Mouse (Mus musculus) MEL (cell line): ENCODE measurements around the gene Nt5dc3. TPM values are rescaled to one million over a fixed set of nuclear protein-coding genes. Genes with fewer than 3 reads are reported as not detected.

Experiments used
- DNase-seq: peaks from one replicate; pipeline ENCODE4 v3.0.0; 2011; ENCODE audit warnings: low read depth, low spot score
- H3K27ac ChIP-seq: 2 replicates; pipeline ENCODE4 v1.5.1; 2012; ENCODE audit warnings: low read depth, mild to moderate bottlenecking, control low read depth, low read length, moderate library complexity; ENCODE audit not compliant: control insufficient read depth
- H3K27me3 ChIP-seq, 2 experiments: fragments of 150-350 bp in 1 of 2; sonication (generic) in 1 of 2; 2 replicates each; pipeline ENCODE4 v1.6.1; 2012; ENCODE audit warnings: low read length in 2 of 2, mild to moderate bottlenecking in 2 of 2, improper control_type of control experiment in 1 of 2, moderate library complexity in 1 of 2; ENCODE audit not compliant: insufficient read depth in 2 of 2, control insufficient read depth in 1 of 2
- H3K36me3 ChIP-seq, 2 experiments: 2 replicates each; pipeline ENCODE4 v1.6.1; 2012 to 2014; ENCODE audit warnings: low read length in 2 of 2, improper control_type of control experiment in 1 of 2, inconsistent platforms in 1 of 2, mild to moderate bottlenecking in 1 of 2; ENCODE audit not compliant: insufficient read depth in 2 of 2, control insufficient read depth in 1 of 2
- H3K4me1 ChIP-seq, 2 experiments: fragments of 150-350 bp in 1 of 2; sonication (generic) in 1 of 2; 2 replicates each; pipeline ENCODE4 v1.6.1; 2012; ENCODE audit warnings: low read length in 2 of 2, improper control_type of control experiment in 1 of 2, mild to moderate bottlenecking in 1 of 2; ENCODE audit not compliant: insufficient read depth in 2 of 2, control insufficient read depth in 1 of 2
- H3K4me3 ChIP-seq, 2 experiments: fragments of 150-350 bp in 1 of 2; sonication (generic) in 1 of 2; 2 replicates each; pipeline ENCODE4 v1.5.1; 2012; ENCODE audit warnings: low read depth in 2 of 2, low read length in 2 of 2, mild to moderate bottlenecking in 2 of 2, moderate library complexity in 2 of 2, control low read depth in 1 of 2, improper control_type of control experiment in 1 of 2; ENCODE audit not compliant: control insufficient read depth in 1 of 2, insufficient read depth in 1 of 2
- H3K79me2 ChIP-seq: 2 replicates; pipeline ENCODE4 v1.6.1; 2012; ENCODE audit warnings: mild to moderate bottlenecking, low read length, moderate library complexity; ENCODE audit not compliant: control insufficient read depth, poor library complexity, insufficient read depth
- H3K9ac ChIP-seq: 2 replicates; pipeline ENCODE4 v1.6.1; 2012; ENCODE audit warnings: low read depth, mild to moderate bottlenecking, control low read depth, low read length, moderate library complexity; ENCODE audit not compliant: control insufficient read depth, poor library complexity, severe bottlenecking
- H3K9me3 ChIP-seq: fragments of 150-350 bp; sonication (generic); replicated peaks from 2 replicates; pipeline ENCODE4 v1.6.1; 2012; ENCODE audit warnings: mild to moderate bottlenecking, low read length, improper control_type of control experiment, moderate library complexity; ENCODE audit not compliant: insufficient read depth
- BHLHE40 ChIP-seq: IDR thresholded peaks from 2 replicates; pipeline ENCODE4 v1.6.1; 2012; ENCODE audit warnings: low read depth, mild to moderate bottlenecking, inconsistent platforms, low read length, improper control_type of control experiment, borderline replicate concordance
- CHD1 ChIP-seq: IDR thresholded peaks from 2 replicates; pipeline ENCODE4 v1.6.1; 2012; ENCODE audit warnings: low read depth, mild to moderate bottlenecking, inconsistent platforms, low read length, improper control_type of control experiment
- KAT2A ChIP-seq: conservative IDR thresholded peaks from 2 replicates; pipeline ENCODE4 v1.6.1; 2012; ENCODE audit warnings: low read depth, low read length, improper control_type of control experiment, inconsistent platforms
- MAFK ChIP-seq: IDR thresholded peaks from 2 replicates; pipeline ENCODE4 v1.6.1; 2011; ENCODE audit warnings: low read depth, mild to moderate bottlenecking, low read length, improper control_type of control experiment, borderline replicate concordance
- MAX ChIP-seq: IDR thresholded peaks from 2 replicates; pipeline ENCODE4 v1.6.1; 2011; ENCODE audit warnings: low read length, improper control_type of control experiment
- NRF1 ChIP-seq: IDR thresholded peaks from 2 replicates; pipeline ENCODE4 v1.6.1; 2014; ENCODE audit warnings: low read depth, mild to moderate bottlenecking, inconsistent platforms, low read length, improper control_type of control experiment, moderate library complexity; ENCODE audit not compliant: poor library complexity, insufficient read depth, severe bottlenecking
- POLR2AphosphoS5 ChIP-seq: IDR thresholded peaks from 2 replicates; pipeline ENCODE4 v1.6.1; 2012; ENCODE audit warnings: low read depth, borderline replicate concordance, mild to moderate bottlenecking, inconsistent platforms, low read length, moderate library complexity, mixed read lengths
- RCOR1 ChIP-seq: IDR thresholded peaks from 2 replicates; pipeline ENCODE4 v1.6.1; 2012; ENCODE audit warnings: low read depth, mild to moderate bottlenecking, inconsistent platforms, low read length, improper control_type of control experiment
- SIN3A ChIP-seq: IDR thresholded peaks from 2 replicates; pipeline ENCODE4 v1.6.1; 2012; ENCODE audit warnings: low read length, improper control_type of control experiment, inconsistent platforms
- SMC3 ChIP-seq: IDR thresholded peaks from 2 replicates; pipeline ENCODE4 v1.6.1; 2011; ENCODE audit warnings: low read depth, low read length, improper control_type of control experiment
- TAL1 ChIP-seq: IDR thresholded peaks from 2 replicates; pipeline ENCODE4 v1.6.1; 2012; ENCODE audit warnings: mild to moderate bottlenecking, inconsistent platforms, low read length, moderate library complexity, mixed read lengths
- USF1 ChIP-seq: IDR thresholded peaks from 2 replicates; pipeline ENCODE4 v1.6.1; 2014; ENCODE audit warnings: low read depth, mild to moderate bottlenecking, inconsistent platforms, low read length, improper control_type of control experiment, moderate library complexity
- USF2 ChIP-seq, 2 experiments: IDR thresholded peaks; 2 replicates each; pipeline ENCODE4 v1.6.1; 2011 to 2012; ENCODE audit warnings: improper control_type of control experiment in 2 of 2, low read length in 2 of 2, borderline replicate concordance in 1 of 2, inconsistent platforms in 1 of 2, low read depth in 1 of 2, mild to moderate bottlenecking in 1 of 2; ENCODE audit not compliant: insufficient read depth in 1 of 2
- ZKSCAN1 ChIP-seq: IDR thresholded peaks from 2 replicates; pipeline ENCODE4 v1.6.1; 2012; ENCODE audit warnings: low read depth, mild to moderate bottlenecking, inconsistent platforms, low read length, improper control_type of control experiment, moderate library complexity
- polyA plus RNA-seq, 2 experiments: library from polyadenylated mRNA; stranded (reverse) in 1 of 2; unstranded in 1 of 2; fragments of >175 nt in 1 of 2; fragments of >200 nt in 1 of 2; gene quantifications; 2 replicates each; pipeline versions ENCODE4 v1.2.1 to v1.2.4; 2012; ENCODE audit warnings: low replicate concordance in 2 of 2, low read depth in 1 of 2; ENCODE audit not compliant: insufficient read length in 2 of 2, insufficient read depth in 1 of 2, missing spikeins in 1 of 2
- total RNA-seq: library from RNA; depleted of rRNA; stranded (reverse); fragments of 300-350 nt; gene quantifications from 2 replicates; pipeline ENCODE4 v1.2.3, GENCODE M21; 2012

The Nt5dc3 gene
- total and polyA plus RNA-seq, 3 experiments = 9.7 to 15.6 TPM; not detected in 1

GRCm38 (mm10) chr10:86808013-86808758 is 29.4 kb downstream of the Nt5dc3 start:
- no peak overlapping the region for H3K27ac ChIP-seq
- TF ChIP-seq POLR2AphosphoS5 = no peak
- TF ChIP-seq RCOR1 = no peak
- TF ChIP-seq MAFK = no peak
- no peak for TF ChIP-seq SIN3A
- no peak for TF ChIP-seq KAT2A
- TF ChIP-seq, all 39 proteins: peak for 0
- no peak overlapping the region for H3K4me3 ChIP-seq
- peaks cover 0 to 12% of the 10 kb centered on the region in 2 experiments; a peak in 2 of 4 replicates for H3K36me3 ChIP-seq
- H3K79me2 ChIP-seq = peaks cover 1% of the 10 kb centered on the region; the same call in 1 of the 2 replicates
- H3K9me3 ChIP-seq = no peaks in the 10 kb centered on the region
- no peaks in the 10 kb centered on the region for H3K27me3 ChIP-seq
- no peak for DNase-seq
- H3K4me1 ChIP-seq = no peaks in the 10 kb centered on the region
- H3K9ac ChIP-seq = no peak overlapping the region

GRCm38 (mm10) chr10:86810000-86810399 is 31.2 kb downstream of the Nt5dc3 start:
- no peaks in the 10 kb centered on the region for H3K27me3 ChIP-seq
- no peaks in the 10 kb centered on the region for H3K9me3 ChIP-seq
- no peaks in the 10 kb centered on the region; the same call in 1 of the 2 replicates for H3K79me2 ChIP-seq
- H3K36me3 ChIP-seq = peaks cover 0 to 12% of the 10 kb centered on the region in 2 experiments; a peak in 2 of 4 replicates
- no peak for TF ChIP-seq CHD1
- no peak for TF ChIP-seq ZKSCAN1
- TF ChIP-seq POLR2AphosphoS5 = no peak
- H3K4me3 ChIP-seq = no peak overlapping the region
- H3K9ac ChIP-seq = no peak overlapping the region
- DNase-seq = no peak
- H3K4me1 ChIP-seq = no peaks in the 10 kb centered on the region
- no peak overlapping the region for H3K27ac ChIP-seq

- DNase-seq = no peak
- TF ChIP-seq MAX (no peak), USF2 (IDR thresholded peaks at IDR 0.05; ENCODE audit: borderline replicate concordance in 1 of 2, insufficient read depth in 1 of 2, low read depth in 1 of 2, low read length in 2 of 2) (no peak), SMC3 (no peak), TAL1 (no peak), BHLHE40 (no peak), USF1 (no peak), NRF1 (no peak)
- no peak overlapping the region for H3K27ac ChIP-seq
- H3K4me1 ChIP-seq = no peaks in the 10 kb centered on the region
- no peak overlapping the region for H3K9ac ChIP-seq
- no peaks in the 10 kb centered on the region for H3K9me3 ChIP-seq
- no peaks in the 10 kb centered on the region for H3K27me3 ChIP-seq
- peaks cover 0 to 10% of the 10 kb centered on the region in 2 experiments; a peak in 2 of 4 replicates for H3K36me3 ChIP-seq
- H3K79me2 ChIP-seq = no peaks in the 10 kb centered on the region; the same call in 1 of the 2 replicates
- H3K4me3 ChIP-seq = no peak overlapping the region
These were observed 31.8 kb downstream of the Nt5dc3 start for GRCm38 (mm10) chr10:86810612-86811011.
